Mouse (Mus musculus) heart, embryonic 15.5 days (tissue): ENCODE measurements around the gene Tcp11l2. TPM values are rescaled to one million over a fixed set of nuclear protein-coding genes. Genes with fewer than 3 reads are reported as not detected.
A peak's percentile ranks its signal among the peaks of the same experiment; 100 is the strongest.

Experiments used
- ATAC-seq: fragments of 200-750 bp; cut with Nextera tagmentation; replicated peaks from 2 replicates; pipeline ENCODE4 v1.8.0; 2017; ENCODE audit warnings: low read depth, moderate TSS enrichment; ENCODE audit not compliant: insufficient number of reproducible peaks, insufficient read depth, low FRiP score
- H3K27ac ChIP-seq: fragments of 300-500 bp; sonication (generic); 2 replicates; pipeline ENCODE4 v1.5.1; 2015; ENCODE audit warnings: mild to moderate bottlenecking, inconsistent platforms
- H3K27me3 ChIP-seq: fragments of 300-500 bp; sonication (generic); 2 replicates; pipeline ENCODE4 v1.6.1; 2015; ENCODE audit warnings: inconsistent platforms
- H3K36me3 ChIP-seq: fragments of 300-500 bp; sonication (generic); 2 replicates; pipeline ENCODE4 v1.6.1; 2015; ENCODE audit warnings: mild to moderate bottlenecking, inconsistent platforms
- H3K4me1 ChIP-seq: fragments of 300-500 bp; sonication (generic); replicated peaks from 2 replicates; pipeline ENCODE4 v1.6.1; 2015; ENCODE audit warnings: inconsistent platforms
- H3K4me2 ChIP-seq: fragments of 300-500 bp; sonication (generic); 2 replicates; pipeline ENCODE4 v1.6.1; 2015; ENCODE audit warnings: inconsistent platforms, mild to moderate bottlenecking, moderate library complexity
- H3K4me3 ChIP-seq: fragments of 300-500 bp; sonication (generic); 2 replicates; pipeline ENCODE4 v1.5.1; 2015; ENCODE audit warnings: mild to moderate bottlenecking, inconsistent platforms
- H3K9ac ChIP-seq: fragments of 300-500 bp; sonication (generic); 2 replicates; pipeline ENCODE4 v1.6.1; 2015; ENCODE audit warnings: mild to moderate bottlenecking, inconsistent platforms
- H3K9me3 ChIP-seq: fragments of 300-500 bp; sonication (generic); replicated peaks from 2 replicates; pipeline ENCODE4 v1.6.1; 2016; ENCODE audit warnings: inconsistent platforms
- WGBS: fragments of 180-500 bp; shearing (Covaris S2); methylation state at CpG from one replicate; pipeline ENCODE4 v1.1.7; 2015; ENCODE audit warnings: mixed read lengths; 5-methylcytosine and 5-hydroxymethylcytosine counted together
- polyA plus RNA-seq: library from polyadenylated mRNA; unstranded; fragments of >200 nt; fragmentation: Nextera tagmentation; extraction: Ambion mirVana; gene quantifications from 2 replicates; pipeline ENCODE4 v1.2.1, GENCODE M21; 2015

The Tcp11l2 gene
- polyA plus RNA-seq, 1 experiment from 2014 or later = 33.3 TPM

DNA sequence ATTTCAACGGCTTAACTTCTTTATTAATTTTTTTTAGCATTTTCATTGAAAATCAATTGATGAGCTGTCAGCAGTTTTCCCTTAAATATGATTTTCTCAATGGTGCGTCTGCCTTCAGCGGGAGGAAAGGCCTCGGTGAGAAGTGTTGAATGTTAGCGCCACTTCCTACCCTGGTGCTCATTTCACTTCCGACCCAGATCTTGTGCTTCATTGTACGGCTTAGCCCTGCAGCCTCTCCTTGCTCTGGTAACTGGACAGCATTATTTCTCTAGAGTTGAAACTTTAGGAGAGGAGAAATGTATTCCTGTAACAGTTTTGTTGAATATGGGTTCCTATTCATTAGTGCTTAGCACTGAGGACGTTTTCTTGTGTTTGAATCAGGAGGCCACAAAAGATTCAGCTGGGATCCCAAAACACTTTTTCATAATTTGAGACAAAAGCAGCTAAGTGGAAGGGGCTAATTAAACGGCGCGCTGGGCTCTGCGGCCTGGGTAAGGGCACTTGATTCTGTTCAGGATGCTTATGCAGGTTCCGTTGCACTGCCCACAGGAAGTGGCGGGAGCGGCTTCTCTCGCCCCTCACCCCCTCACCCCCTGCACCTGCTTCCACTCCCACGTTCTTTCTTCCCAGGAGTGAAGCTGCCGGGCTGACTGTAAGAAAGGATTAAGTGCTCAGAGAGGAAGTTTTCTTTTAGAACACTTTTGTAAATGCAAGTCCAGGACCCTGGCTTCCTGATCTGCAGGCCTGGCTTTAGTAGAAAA lies 81.8 kb downstream of the Tcp11l2 start:
- no peaks in the 10 kb centered on the region for H3K9me3 ChIP-seq
- ATAC-seq = no peak
- no peak overlapping the region for H3K4me3 ChIP-seq
- peaks cover 18% of the 10 kb centered on the region for H3K4me1 ChIP-seq
- no peaks in the 10 kb centered on the region for H3K27me3 ChIP-seq
- no peak overlapping the region for H3K4me2 ChIP-seq
- peak overlapping the region; percentile 60 for H3K27ac ChIP-seq
- H3K36me3 ChIP-seq = peaks cover 10% of the 10 kb centered on the region
- WGBS = 70% methylated on average over 18 of the region's 18 CpGs
- H3K9ac ChIP-seq = no peak overlapping the region

GRCm38 (mm10) chr10:84659281-84659680 lies 82.9 kb downstream of the Tcp11l2 start:
- H3K4me1 ChIP-seq = peaks cover 18% of the 10 kb centered on the region
- H3K4me2 ChIP-seq = no peak overlapping the region
- no peak overlapping the region for H3K9ac ChIP-seq
- no peak for ATAC-seq
- no peaks in the 10 kb centered on the region for H3K27me3 ChIP-seq
- H3K4me3 ChIP-seq = no peak overlapping the region
- WGBS = 85% methylated on average over 3 of the region's 3 CpGs
- H3K9me3 ChIP-seq = no peaks in the 10 kb centered on the region
- H3K36me3 ChIP-seq = peaks cover 10% of the 10 kb centered on the region
- no peak overlapping the region for H3K27ac ChIP-seq

DNA sequence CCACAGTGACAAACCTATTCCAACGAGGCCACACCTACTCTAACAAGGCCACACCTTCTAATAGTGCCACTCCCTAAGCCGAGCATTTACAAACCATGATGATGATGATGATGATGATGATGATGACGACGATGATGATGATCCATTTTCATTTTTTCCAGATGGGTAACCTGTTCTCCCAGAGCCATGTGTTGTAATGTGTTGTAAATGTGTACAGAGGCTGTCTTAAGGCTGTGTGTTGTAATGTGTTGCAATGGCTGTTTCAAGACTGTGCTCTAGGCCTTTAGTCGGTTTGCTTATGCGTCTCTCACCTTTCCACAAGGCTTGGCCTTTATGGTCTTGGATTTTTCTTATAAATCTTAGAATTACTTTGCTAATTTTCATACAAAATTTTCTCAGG lies 85.7 kb downstream of the Tcp11l2 start:
- WGBS = 95% methylated on average over 6 of the region's 6 CpGs
- Histone ChIP-seq H3K36me3 (peaks cover 10% of the 10 kb centered on the region), H3K27me3 (no peaks in the 10 kb centered on the region)

More for the DNA sequence above, 85.7 kb downstream of the Tcp11l2 start:
- Histone ChIP-seq H3K27ac (no peak overlapping the region), H3K9me3 (no peaks in the 10 kb centered on the region), H3K9ac (no peak overlapping the region), H3K4me3 (no peak overlapping the region), H3K4me2 (no peak overlapping the region), H3K4me1 (peaks cover 12% of the 10 kb centered on the region)
- no peak for ATAC-seq

Other genes starting within 250 kb of the Tcp11l2 start
- 3.1 TPM in 2 replicates for gene Nuak1, start 136.0 kb upstream of the Tcp11l2 start, polyA plus RNA-seq
- 75.2 and 94.2 TPM in 2 replicates for gene Ckap4, start 42.6 kb upstream of the Tcp11l2 start, polyA plus RNA-seq
- 8.0 and 8.9 TPM in 2 replicates for gene Polr3b, start 45.7 kb downstream of the Tcp11l2 start, polyA plus RNA-seq
- 0.04 TPM in 1 of 2 replicates, not detected in the other for gene Rfx4, start 179.4 kb downstream of the Tcp11l2 start, polyA plus RNA-seq